Mouse (Mus musculus) forebrain, embryonic 11.5 days (tissue): ENCODE measurements around the gene Ror2. TPM values are rescaled to one million over a fixed set of nuclear protein-coding genes. Genes with fewer than 3 reads are reported as not detected.

ENCODE experiments used
- ATAC-seq: fragments of 200-750 bp; cut with Nextera tagmentation; replicated peaks from 2 replicates; pipeline ENCODE4 v1.8.0; 2017; ENCODE audit warnings: moderate TSS enrichment; ENCODE audit not compliant: low FRiP score
- DNase-seq: peaks from one replicate; pipeline ENCODE4 v3.0.0-alpha.2; 2017; ENCODE audit warnings: low spot score
- H3K27ac ChIP-seq: fragments of 300-500 bp; sonication (generic); 2 replicates; pipeline ENCODE4 v1.5.1; 2014; ENCODE audit warnings: low read depth, low read length
- H3K27me3 ChIP-seq: fragments of 300-500 bp; sonication (generic); 2 replicates; pipeline ENCODE4 v1.6.1; 2014; ENCODE audit warnings: mild to moderate bottlenecking, low read length, mixed read lengths; ENCODE audit not compliant: control insufficient read depth, insufficient read depth
- H3K36me3 ChIP-seq: fragments of 300-500 bp; sonication (generic); 2 replicates; pipeline ENCODE4 v1.6.1; 2014; ENCODE audit warnings: mild to moderate bottlenecking, low read length, moderate library complexity, mixed read lengths; ENCODE audit not compliant: control insufficient read depth, insufficient read depth
- H3K4me1 ChIP-seq: fragments of 300-500 bp; sonication (generic); replicated peaks from 2 replicates; pipeline ENCODE4 v1.6.1; 2014; ENCODE audit warnings: low read length, mixed read lengths; ENCODE audit not compliant: control insufficient read depth, insufficient read depth
- H3K4me2 ChIP-seq: fragments of 300-500 bp; sonication (generic); 2 replicates; pipeline ENCODE4 v1.6.1; 2014; ENCODE audit warnings: low read depth, mild to moderate bottlenecking, low read length, moderate library complexity, mixed read lengths; ENCODE audit not compliant: severe bottlenecking
- H3K4me3 ChIP-seq: fragments of 300-500 bp; sonication (generic); 2 replicates; pipeline ENCODE4 v1.5.1; 2014; ENCODE audit warnings: low read depth, low read length
- H3K9ac ChIP-seq: fragments of 300-500 bp; sonication (generic); 2 replicates; pipeline ENCODE4 v1.6.1; 2014; ENCODE audit warnings: low read length
- H3K9me3 ChIP-seq: fragments of 300-500 bp; sonication (generic); 2 replicates; pipeline ENCODE4 v1.6.1; 2016; ENCODE audit warnings: low read length, mixed read lengths; ENCODE audit not compliant: control insufficient read depth
- WGBS: fragments of 180-500 bp; shearing (Covaris S2); extraction: QIAGEN DNeasy Blood & Tissue Kit; methylation state at CpG from one replicate; pipeline ENCODE4 v1.1.7; 2014; 5-methylcytosine and 5-hydroxymethylcytosine counted together
- polyA plus RNA-seq: library from polyadenylated mRNA; unstranded; fragments of >200 nt; fragmentation: Nextera tagmentation; extraction: Ambion mirVana; gene quantifications from 2 replicates; pipeline ENCODE4 v1.2.1, GENCODE M21; 2014

Gene Ror2
- polyA plus RNA-seq, 1 experiment from 2014 or later, result 16.4 TPM

DNA sequence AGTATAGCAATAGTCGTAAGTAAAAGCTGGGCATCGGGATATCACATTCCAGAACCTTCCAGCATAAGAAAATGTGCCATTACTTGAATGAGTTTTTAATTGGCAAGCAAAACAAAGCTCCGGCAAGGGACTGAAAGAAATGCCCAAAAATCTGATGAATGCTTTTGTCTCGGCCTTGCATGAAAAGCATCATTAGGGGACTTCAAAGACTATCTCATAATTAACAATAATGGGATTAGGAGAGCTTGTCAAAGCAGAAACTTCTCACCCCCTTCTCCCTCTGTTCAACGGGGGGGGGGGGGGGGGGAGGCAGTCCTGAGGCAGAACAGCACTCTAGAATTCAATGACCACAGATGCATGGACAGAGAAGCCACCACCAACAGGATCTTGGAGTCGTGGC lies 17.4 kb downstream of the Ror2 start:
- H3K36me3 ChIP-seq, result no peaks in the 10 kb centered on the region
- DNase-seq (peak; percentile 69), ATAC-seq (peak; percentile 65; the same call in 1 of the 2 replicates)
- H3K27me3 ChIP-seq, result no peaks in the 10 kb centered on the region
- no peak overlapping the region for H3K9ac ChIP-seq
- 18% methylated on average over 6 of the region's 6 CpGs for WGBS
- H3K27ac ChIP-seq, result no peak overlapping the region
- H3K4me2 ChIP-seq, result no peak overlapping the region
- no peak overlapping the region for H3K4me3 ChIP-seq
- no peaks in the 10 kb centered on the region; the same call in 1 of the 2 replicates for H3K9me3 ChIP-seq
- H3K4me1 ChIP-seq, result no peaks in the 10 kb centered on the region; the same call in 1 of the 2 replicates

- DNase-seq, result no peak
- H3K36me3 ChIP-seq, result no peaks in the 10 kb centered on the region
- no peak overlapping the region for H3K4me3 ChIP-seq
- no peak overlapping the region for H3K9ac ChIP-seq
- ATAC-seq, result no peak
- no peaks in the 10 kb centered on the region for H3K9me3 ChIP-seq
- H3K4me2 ChIP-seq, result no peak overlapping the region
- H3K27ac ChIP-seq, result 0 out of 2 replicates have a peak overlapping the region, but pooled peaks have one; percentile 4
- no peaks in the 10 kb centered on the region for H3K27me3 ChIP-seq
- H3K4me1 ChIP-seq, result no peaks in the 10 kb centered on the region; the same call in 1 of the 2 replicates
- 55% methylated on average over 6 of the region's 6 CpGs for WGBS
Measured at GRCm38 (mm10) chr13:53267849-53268248, 18.1 kb downstream of the Ror2 start.

DNA sequence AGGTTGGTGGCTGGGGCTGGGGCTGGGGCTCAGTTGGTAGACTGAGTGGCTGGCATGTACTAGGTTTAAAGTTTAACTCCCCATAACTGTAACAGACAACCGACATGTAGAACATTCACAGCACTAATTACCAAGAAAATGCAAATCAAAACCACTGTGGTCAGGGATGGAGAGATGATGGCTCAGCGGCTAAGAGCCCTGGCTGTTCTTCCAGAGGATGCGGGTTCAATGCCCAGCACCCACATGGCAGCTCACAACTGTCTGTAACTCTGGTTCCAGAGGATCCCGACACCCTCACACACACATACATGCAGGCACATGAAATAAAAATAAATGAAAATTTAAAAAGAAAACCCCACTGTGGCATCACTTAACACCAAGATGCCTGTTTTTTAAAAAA lies 18.8 kb downstream of the Ror2 start:
- H3K9ac ChIP-seq, result no peak overlapping the region
- ATAC-seq (no peak), DNase-seq (no peak)
- no peaks in the 10 kb centered on the region; the same call in 1 of the 2 replicates for H3K4me1 ChIP-seq
- H3K36me3 ChIP-seq, result no peaks in the 10 kb centered on the region
- H3K27ac ChIP-seq, result no peak overlapping the region
- no peaks in the 10 kb centered on the region for H3K9me3 ChIP-seq
- no peak overlapping the region for H3K4me2 ChIP-seq
- H3K27me3 ChIP-seq, result no peaks in the 10 kb centered on the region
- H3K4me3 ChIP-seq, result no peak overlapping the region
- WGBS, result 91% methylated on average over 4 of the region's 4 CpGs

DNA sequence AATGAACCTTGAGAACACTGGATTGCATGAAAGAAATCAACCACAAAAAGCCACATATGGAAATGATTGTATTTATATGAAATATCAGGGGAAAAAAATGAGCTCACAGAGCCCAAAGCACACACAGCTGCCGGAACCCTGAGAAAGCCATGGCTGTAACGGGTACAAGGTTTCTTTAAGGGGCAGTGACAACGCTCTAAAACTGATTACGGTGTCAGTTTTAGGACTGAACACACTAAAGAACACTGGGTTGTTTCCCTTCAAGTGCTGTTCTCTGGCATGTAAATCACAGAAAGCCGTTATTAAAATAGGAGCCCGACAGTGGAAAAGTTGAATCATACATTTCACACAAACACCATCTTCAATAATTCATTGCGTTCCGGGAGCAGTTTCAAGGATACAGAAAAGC lies 19.4 kb downstream of the Ror2 start:
- H3K4me1 ChIP-seq, result no peaks in the 10 kb centered on the region; the same call in 1 of the 2 replicates
- H3K36me3 ChIP-seq, result no peaks in the 10 kb centered on the region
- DNase-seq, result no peak
- H3K9me3 ChIP-seq, result no peaks in the 10 kb centered on the region
- H3K27me3 ChIP-seq, result no peaks in the 10 kb centered on the region
- no peak overlapping the region for H3K4me2 ChIP-seq
- ATAC-seq, result no peak
- H3K9ac ChIP-seq, result no peak overlapping the region
- no peak overlapping the region for H3K27ac ChIP-seq
- H3K4me3 ChIP-seq, result no peak overlapping the region
- 90% methylated on average over 8 of the region's 8 CpGs for WGBS

DNA sequence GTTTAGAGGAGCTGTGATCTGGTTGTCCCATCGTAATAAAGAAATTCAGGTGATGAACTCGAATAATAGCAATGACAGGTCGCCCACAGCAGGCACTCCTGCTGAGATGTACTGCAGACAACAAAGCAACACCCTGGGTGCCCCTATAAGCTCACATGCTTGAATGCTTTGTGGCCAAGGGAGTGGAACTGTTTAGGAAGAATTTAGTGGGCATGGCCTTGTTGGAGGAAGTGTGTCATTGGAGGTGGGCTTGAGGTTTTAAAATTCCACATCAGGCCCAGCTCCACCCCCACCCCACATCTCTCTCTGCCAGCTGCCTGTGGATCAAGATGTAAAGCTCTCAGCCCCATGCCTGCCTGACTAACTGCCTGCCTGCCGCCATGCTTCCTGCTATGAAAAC lies 21.0 kb downstream of the Ror2 start:
- Histone ChIP-seq H3K4me1 (no peaks in the 10 kb centered on the region; the same call in 1 of the 2 replicates), H3K4me3 (no peak overlapping the region), H3K36me3 (no peaks in the 10 kb centered on the region), H3K9me3 (no peaks in the 10 kb centered on the region), H3K9ac (no peak overlapping the region), H3K27ac (no peak overlapping the region), H3K27me3 (no peaks in the 10 kb centered on the region), H3K4me2 (no peak overlapping the region)
- WGBS, result 87% methylated on average over 4 of the region's 4 CpGs
- ATAC-seq, result no peak
- no peak for DNase-seq

GRCm38 (mm10) chr13:53262509-53263250 lies 23.2 kb downstream of the Ror2 start:
- no peak overlapping the region for H3K9ac ChIP-seq
- H3K27me3 ChIP-seq, result no peaks in the 10 kb centered on the region

GRCm38 (mm10) chr13:53261106-53261771 lies 24.7 kb downstream of the Ror2 start:
- WGBS, result 77% methylated on average over 8 of the region's 8 CpGs

More at GRCm38 (mm10) chr13:53262509-53263250, 23.2 kb downstream of the Ror2 start:
- no peak overlapping the region for H3K4me2 ChIP-seq
- no peak overlapping the region for H3K27ac ChIP-seq
- ATAC-seq, result no peak
- H3K4me1 ChIP-seq, result no peaks in the 10 kb centered on the region
- no peak for DNase-seq
- no peaks in the 10 kb centered on the region for H3K36me3 ChIP-seq
- no peaks in the 10 kb centered on the region for H3K9me3 ChIP-seq
- H3K4me3 ChIP-seq, result no peak overlapping the region
- 83% methylated on average over 16 of the region's 16 CpGs for WGBS

GRCm38 (mm10) chr13:53258943-53259342 lies 27.0 kb downstream of the Ror2 start:
- Histone ChIP-seq H3K4me2 (no peak overlapping the region), H3K4me1 (no peaks in the 10 kb centered on the region), H3K27ac (no peak overlapping the region), H3K4me3 (no peak overlapping the region), H3K9me3 (no peaks in the 10 kb centered on the region), H3K9ac (no peak overlapping the region), H3K36me3 (no peaks in the 10 kb centered on the region), H3K27me3 (no peaks in the 10 kb centered on the region)
- ATAC-seq, result no peak
- no peak for DNase-seq
- WGBS, result 79% methylated on average over 8 of the region's 8 CpGs

More at GRCm38 (mm10) chr13:53261106-53261771, 24.7 kb downstream of the Ror2 start:
- no peak for DNase-seq
- Histone ChIP-seq H3K4me1 (no peaks in the 10 kb centered on the region), H3K27ac (no peak overlapping the region), H3K36me3 (no peaks in the 10 kb centered on the region), H3K9ac (no peak overlapping the region), H3K4me2 (no peak overlapping the region), H3K4me3 (no peak overlapping the region), H3K27me3 (no peaks in the 10 kb centered on the region), H3K9me3 (no peaks in the 10 kb centered on the region)
- no peak for ATAC-seq
